Mouse (Mus musculus) lung, postnatal 25 days (tissue): Measurements from ENCODE around the gene BC003965.

Source experiments
- DNase-seq: peaks from one replicate; pipeline ENCODE4 v3.0.0; 2022; ENCODE audit warnings: low spot score

Gene BC003965

GRCm38 (mm10) chr17:25184129-25184691 lies at the start of gene BC003965:
Gene BC003965, plus strand, starts transcription at chr17:25184554.
- DNase-seq = peak; percentile 98

GRCm38 (mm10) chr17:25135622-25136021 lies 48.7 kb upstream of the BC003965 start:
- DNase-seq = no peak

- no peak for DNase-seq
Observed at GRCm38 (mm10) chr17:25138803-25139202, 45.6 kb upstream of the BC003965 start.

- no peak for DNase-seq
Observed at GRCm38 (mm10) chr17:25139960-25140359, 44.4 kb upstream of the BC003965 start.

GRCm38 (mm10) chr17:25162161-25162560 lies 22.2 kb upstream of the BC003965 start, which contains the start of gene Ccdc154:
Gene Ccdc154, plus strand, starts transcription at chr17:25162461.
- no peak for DNase-seq

GRCm38 (mm10) chr17:25163387-25163786 lies 21.0 kb upstream of the BC003965 start:
- no peak for DNase-seq

GRCm38 (mm10) chr17:25164770-25165169 lies 19.6 kb upstream of the BC003965 start:
- DNase-seq = no peak

- no peak for DNase-seq
Observed at GRCm38 (mm10) chr17:25165970-25166671, 18.2 kb upstream of the BC003965 start.

GRCm38 (mm10) chr17:25169706-25170105 lies 14.6 kb upstream of the BC003965 start:
- DNase-seq = no peak

GRCm38 (mm10) chr17:25172558-25172957 lies 11.8 kb upstream of the BC003965 start:
- DNase-seq = peak; percentile 21

- DNase-seq = peak; percentile 53
Observed at GRCm38 (mm10) chr17:25175411-25175810, 8.9 kb upstream of the BC003965 start, which contains the start of gene Gm38655. Gene Gm38655, minus strand, starts transcription at chr17:25175471.

GRCm38 (mm10) chr17:25183232-25183631 lies 1.1 kb upstream of the BC003965 start:
- no peak for DNase-seq

GRCm38 (mm10) chr17:25184961-25185360 lies 607 bp downstream of the BC003965 start:
- no peak for DNase-seq

GRCm38 (mm10) chr17:25187784-25188149 lies 3.4 kb downstream of the BC003965 start:
- DNase-seq = no peak

- peak; percentile 58 for DNase-seq
Observed at GRCm38 (mm10) chr17:25188150-25189031, 4.0 kb downstream of the BC003965 start, which contains the start of gene Unkl. Gene Unkl, plus strand, starts transcription at chr17:25188397.

GRCm38 (mm10) chr17:25189091-25189490 lies 4.7 kb downstream of the BC003965 start:
- no peak for DNase-seq

- DNase-seq = no peak
Observed at GRCm38 (mm10) chr17:25202401-25202800, 18.0 kb downstream of the BC003965 start.

GRCm38 (mm10) chr17:25210006-25210405 lies 25.7 kb downstream of the BC003965 start:
- DNase-seq = no peak

- peak; percentile 47 for DNase-seq
Observed at GRCm38 (mm10) chr17:25210680-25211466, 26.5 kb downstream of the BC003965 start.

GRCm38 (mm10) chr17:25211705-25212104 lies 27.4 kb downstream of the BC003965 start:
- DNase-seq = no peak

GRCm38 (mm10) chr17:25215431-25215830 lies 31.1 kb downstream of the BC003965 start:
- DNase-seq = no peak

- no peak for DNase-seq
Observed at GRCm38 (mm10) chr17:25218967-25219366, 34.6 kb downstream of the BC003965 start.
